Mouse (Mus musculus): ENCODE results near the gene Rprd1b. TPM values are rescaled to one million over a fixed set of nuclear protein-coding genes. Genes with fewer than 3 reads are reported as not detected.

Gene Rprd1b
- total RNA-seq (2023), result 32.5 and 36.5 TPM in 2 replicates

GRCm38 (mm10) chr2:158028354-158028863 lies at the start of gene Rprd1b, which contains the start of gene Tti1:
Rprd1b (plus strand) TSS chr2:158028497.
Tti1 (minus strand) TSS chr2:158028433.

GRCm38 (mm10) chr2:158146223-158146622 lies 117.9 kb downstream of the Rprd1b start, which contains the start of gene Tgm2:
Tgm2 (minus strand) TSS chr2:158146436.

Other genes with a start within 250 kb of the Rprd1b start
- not detected in 2 replicates for gene Vstm2l, start 113.8 kb upstream of the Rprd1b start, total RNA-seq (2023)
- gene Tti1, start 64 bp upstream of the Rprd1b start, total RNA-seq (2023), result 18.3 and 22.2 TPM in 2 replicates
- 48.3 and 61.1 TPM in 2 replicates for gene Tgm2, start 117.9 kb downstream of the Rprd1b start, total RNA-seq (2023)
- gene D630003M21Rik, start 200.7 kb downstream of the Rprd1b start, total RNA-seq (2023), result not detected in 2 replicates
- not detected in 2 replicates for gene Bpi, start 229.6 kb downstream of the Rprd1b start, total RNA-seq (2023)